Mouse (Mus musculus) midbrain, embryonic 15.5 days (tissue): ENCODE data around the gene Sgca. TPM values are rescaled to one million over a fixed set of nuclear protein-coding genes. Genes with fewer than 3 reads are reported as not detected.

ENCODE experiments used
- ATAC-seq: fragments of 200-750 bp; cut with Nextera tagmentation; replicated peaks from 2 replicates; pipeline ENCODE4 v1.8.0; 2017; ENCODE audit warnings: moderate TSS enrichment
- H3K27ac ChIP-seq: fragments of 300-500 bp; sonication (generic); 2 replicates; pipeline ENCODE4 v1.5.1; 2015; ENCODE audit warnings: mild to moderate bottlenecking, inconsistent platforms
- H3K27me3 ChIP-seq: fragments of 300-500 bp; sonication (generic); replicated peaks from 2 replicates; pipeline ENCODE4 v1.6.1; 2015; ENCODE audit warnings: inconsistent platforms
- H3K36me3 ChIP-seq: fragments of 300-500 bp; sonication (generic); replicated peaks from 2 replicates; pipeline ENCODE4 v1.6.1; 2015; ENCODE audit warnings: inconsistent platforms
- H3K4me1 ChIP-seq: fragments of 300-500 bp; sonication (generic); 2 replicates; pipeline ENCODE4 v1.6.1; 2015; ENCODE audit warnings: inconsistent platforms
- H3K4me2 ChIP-seq: fragments of 300-500 bp; sonication (generic); 2 replicates; pipeline ENCODE4 v1.6.1; 2015; ENCODE audit warnings: inconsistent platforms, mild to moderate bottlenecking, moderate library complexity
- H3K4me3 ChIP-seq: fragments of 300-500 bp; sonication (generic); 2 replicates; pipeline ENCODE4 v1.5.1; 2015; ENCODE audit warnings: mild to moderate bottlenecking, inconsistent platforms
- H3K9ac ChIP-seq: fragments of 300-500 bp; sonication (generic); 2 replicates; pipeline ENCODE4 v1.6.1; 2015; ENCODE audit warnings: mild to moderate bottlenecking, inconsistent platforms
- H3K9me3 ChIP-seq: fragments of 300-500 bp; sonication (generic); 2 replicates; pipeline ENCODE4 v1.6.1; 2016; ENCODE audit warnings: inconsistent platforms
- WGBS: fragments of 180-500 bp; shearing (Covaris S2); methylation state at CpG from one replicate; pipeline ENCODE4 v1.1.7; 2015; ENCODE audit warnings: mixed read lengths; 5-methylcytosine and 5-hydroxymethylcytosine counted together
- polyA plus RNA-seq: library from polyadenylated mRNA; unstranded; fragments of >200 nt; fragmentation: Nextera tagmentation; extraction: Ambion mirVana; gene quantifications from 2 replicates; pipeline ENCODE4 v1.2.1, GENCODE M21; 2015

Sgca gene
- polyA plus RNA-seq, 1 experiment from 2014 or later: not detected

- H3K9me3 ChIP-seq: no peaks in the 10 kb centered on the region
- H3K27ac ChIP-seq: no peak overlapping the region
- H3K4me3 ChIP-seq: peak overlapping the region; percentile 29
- peaks cover 56% of the 10 kb centered on the region for H3K27me3 ChIP-seq
- H3K9ac ChIP-seq: no peak overlapping the region
- under 1% methylated on average over 17 of the region's 17 CpGs for WGBS
- peaks cover 13% of the 10 kb centered on the region for H3K4me1 ChIP-seq
- peak; percentile 60; the same call in 1 of the 2 replicates for ATAC-seq
- H3K36me3 ChIP-seq: no peaks in the 10 kb centered on the region
- H3K4me2 ChIP-seq: peak overlapping the region; percentile 61
Measured at GRCm38 (mm10) chr11:94936851-94937295, 39.3 kb downstream of the Sgca start.

- Histone ChIP-seq H3K9me3 (no peaks in the 10 kb centered on the region), H3K27ac (no peak within 1 kb of the TSS), H3K27me3 (peaks cover 56% of the 10 kb centered on the region), H3K9ac (no peak within 1 kb of the TSS), H3K4me3 (peak within 1 kb of the TSS; percentile 29), H3K36me3 (no peaks in the 10 kb centered on the region), H3K4me2 (peak within 1 kb of the TSS; percentile 61), H3K4me1 (peaks cover 13% of the 10 kb centered on the region)
- peak; percentile 20; the same call in 1 of the 2 replicates for ATAC-seq
- 16% methylated on average over 19 of the region's 19 CpGs for WGBS
Measured at GRCm38 (mm10) chr11:94936045-94936444, 40.1 kb downstream of the Sgca start, which contains the start of gene Col1a1. Gene Col1a1 (plus strand): TSS chr11:94936224.

- WGBS: 29% methylated on average over 11 of the region's 11 CpGs
Measured at GRCm38 (mm10) chr11:94934526-94934925, 41.6 kb downstream of the Sgca start.

GRCm38 (mm10) chr11:94933584-94933983 is 42.5 kb downstream of the Sgca start:
- Histone ChIP-seq H3K36me3 (no peaks in the 10 kb centered on the region), H3K27me3 (peaks cover 46% of the 10 kb centered on the region), H3K4me2 (no peak overlapping the region), H3K9ac (no peak overlapping the region), H3K9me3 (no peaks in the 10 kb centered on the region), H3K27ac (no peak overlapping the region), H3K4me1 (peaks cover 17% of the 10 kb centered on the region), H3K4me3 (no peak overlapping the region)
- WGBS: 21% methylated on average over 8 of the region's 8 CpGs
- no peak for ATAC-seq

More at GRCm38 (mm10) chr11:94934526-94934925, 41.6 kb downstream of the Sgca start:
- H3K4me3 ChIP-seq: no peak overlapping the region
- H3K4me2 ChIP-seq: no peak overlapping the region
- peaks cover 54% of the 10 kb centered on the region for H3K27me3 ChIP-seq
- no peak for ATAC-seq
- H3K9ac ChIP-seq: no peak overlapping the region
- no peaks in the 10 kb centered on the region for H3K9me3 ChIP-seq
- no peak overlapping the region for H3K27ac ChIP-seq
- peaks cover 13% of the 10 kb centered on the region for H3K4me1 ChIP-seq
- no peaks in the 10 kb centered on the region for H3K36me3 ChIP-seq

- H3K36me3 ChIP-seq: no peaks in the 10 kb centered on the region
- H3K9me3 ChIP-seq: no peaks in the 10 kb centered on the region
- no peak overlapping the region for H3K4me2 ChIP-seq
- H3K4me1 ChIP-seq: peaks cover 9% of the 10 kb centered on the region; the same call in 1 of the 2 replicates
- H3K27me3 ChIP-seq: peaks cover 14% of the 10 kb centered on the region
- H3K9ac ChIP-seq: no peak overlapping the region
- H3K4me3 ChIP-seq: no peak overlapping the region
- no peak for ATAC-seq
- WGBS: 52% methylated on average over 4 of the region's 4 CpGs
- no peak overlapping the region for H3K27ac ChIP-seq
Measured at GRCm38 (mm10) chr11:94930151-94930550, 46.0 kb downstream of the Sgca start.

- no peak overlapping the region for H3K4me3 ChIP-seq
- H3K4me2 ChIP-seq: no peak overlapping the region
- 52% methylated on average over 9 of the region's 9 CpGs for WGBS
- H3K9me3 ChIP-seq: no peaks in the 10 kb centered on the region
- no peak for ATAC-seq
- H3K36me3 ChIP-seq: no peaks in the 10 kb centered on the region
- H3K4me1 ChIP-seq: peaks cover 9% of the 10 kb centered on the region; the same call in 1 of the 2 replicates
- peaks cover 8% of the 10 kb centered on the region; the same call in 1 of the 2 replicates for H3K27me3 ChIP-seq
- no peak overlapping the region for H3K27ac ChIP-seq
- no peak overlapping the region for H3K9ac ChIP-seq
Measured at GRCm38 (mm10) chr11:94929599-94929998, 46.5 kb downstream of the Sgca start.

GRCm38 (mm10) chr11:94928820-94929219 is 47.3 kb downstream of the Sgca start:
- Histone ChIP-seq H3K4me1 (peaks cover 9% of the 10 kb centered on the region; the same call in 1 of the 2 replicates), H3K27ac (no peak overlapping the region), H3K9ac (no peak overlapping the region), H3K27me3 (peaks cover 2% of the 10 kb centered on the region; the same call in 1 of the 2 replicates), H3K4me2 (no peak overlapping the region), H3K4me3 (no peak overlapping the region), H3K36me3 (no peaks in the 10 kb centered on the region), H3K9me3 (no peaks in the 10 kb centered on the region)
- WGBS: 13% methylated on average over 13 of the region's 13 CpGs
- peak; percentile 62; the same call in 1 of the 2 replicates for ATAC-seq

GRCm38 (mm10) chr11:94927771-94928291 is 48.3 kb downstream of the Sgca start:
- H3K27ac ChIP-seq: no peak overlapping the region

GRCm38 (mm10) chr11:94926431-94926830 is 49.7 kb downstream of the Sgca start:
- H3K4me3 ChIP-seq: no peak overlapping the region
- no peak overlapping the region for H3K27ac ChIP-seq
- H3K9me3 ChIP-seq: no peaks in the 10 kb centered on the region
- H3K4me2 ChIP-seq: no peak overlapping the region
- H3K9ac ChIP-seq: no peak overlapping the region
- no peak for ATAC-seq
- WGBS: 76% methylated on average over 11 of the region's 11 CpGs
- peaks cover 9% of the 10 kb centered on the region; the same call in 1 of the 2 replicates for H3K4me1 ChIP-seq
- no peaks in the 10 kb centered on the region for H3K36me3 ChIP-seq
- H3K27me3 ChIP-seq: no peaks in the 10 kb centered on the region

More at GRCm38 (mm10) chr11:94927771-94928291, 48.3 kb downstream of the Sgca start:
- ATAC-seq: no peak
- H3K9me3 ChIP-seq: no peaks in the 10 kb centered on the region
- H3K4me3 ChIP-seq: no peak overlapping the region
- no peak overlapping the region for H3K4me2 ChIP-seq
- H3K36me3 ChIP-seq: no peaks in the 10 kb centered on the region
- 0 out of 2 replicates have a peak, but pooled peaks cover 2% of the 10 kb centered on the region for H3K27me3 ChIP-seq
- H3K9ac ChIP-seq: no peak overlapping the region
- H3K4me1 ChIP-seq: peaks cover 9% of the 10 kb centered on the region; the same call in 1 of the 2 replicates
- WGBS: 32% methylated on average over 5 of the region's 5 CpGs

GRCm38 (mm10) chr11:94924977-94925376 is 51.1 kb downstream of the Sgca start:
- Histone ChIP-seq H3K27ac (no peak overlapping the region), H3K4me2 (no peak overlapping the region), H3K27me3 (no peaks in the 10 kb centered on the region), H3K4me1 (peaks cover 9% of the 10 kb centered on the region; the same call in 1 of the 2 replicates), H3K9me3 (no peaks in the 10 kb centered on the region), H3K4me3 (no peak overlapping the region), H3K9ac (no peak overlapping the region), H3K36me3 (no peaks in the 10 kb centered on the region)
- WGBS: 97% methylated on average over 4 of the region's 4 CpGs
- ATAC-seq: no peak

- 65% methylated on average over 6 of the region's 6 CpGs for WGBS
- no peaks in the 10 kb centered on the region for H3K9me3 ChIP-seq
- H3K36me3 ChIP-seq: no peaks in the 10 kb centered on the region
- no peaks in the 10 kb centered on the region for H3K4me1 ChIP-seq
- no peak overlapping the region for H3K9ac ChIP-seq
- H3K4me2 ChIP-seq: no peak overlapping the region
- H3K27ac ChIP-seq: no peak overlapping the region
- ATAC-seq: no peak
- H3K27me3 ChIP-seq: no peaks in the 10 kb centered on the region
- no peak overlapping the region for H3K4me3 ChIP-seq
Measured at GRCm38 (mm10) chr11:94920996-94921401, 55.1 kb downstream of the Sgca start.

GRCm38 (mm10) chr11:94917717-94918116 is 58.4 kb downstream of the Sgca start:
- ATAC-seq: no peak
- Histone ChIP-seq H3K9me3 (no peaks in the 10 kb centered on the region), H3K27me3 (no peaks in the 10 kb centered on the region), H3K9ac (no peak overlapping the region), H3K27ac (no peak overlapping the region), H3K4me2 (no peak overlapping the region), H3K4me1 (no peaks in the 10 kb centered on the region), H3K4me3 (no peak overlapping the region), H3K36me3 (no peaks in the 10 kb centered on the region)
- WGBS: 87% methylated on average over 6 of the region's 6 CpGs

GRCm38 (mm10) chr11:94916477-94916876 is 59.6 kb downstream of the Sgca start:
- H3K27me3 ChIP-seq: no peaks in the 10 kb centered on the region
- WGBS: 37% methylated on average over 4 of the region's 4 CpGs

More at GRCm38 (mm10) chr11:94916477-94916876, 59.6 kb downstream of the Sgca start:
- Histone ChIP-seq H3K4me1 (no peaks in the 10 kb centered on the region), H3K9ac (no peak overlapping the region), H3K4me3 (no peak overlapping the region), H3K4me2 (no peak overlapping the region), H3K36me3 (no peaks in the 10 kb centered on the region), H3K27ac (no peak overlapping the region), H3K9me3 (no peaks in the 10 kb centered on the region)
- ATAC-seq: no peak
